Mouse (Mus musculus) heart, embryonic 12.5 days (tissue): ENCODE measurements at regions not wholly inside any gene's neighbourhood (a gene's known extent, or its start where the extent isn't known, plus 50 kb on each side); places are given as distances from the start of the nearest gene placed in this dataset.

Experiments
- ATAC-seq: fragments of 200-750 bp; cut with Nextera tagmentation; 2 replicates; pipeline ENCODE4 v1.8.0; 2017; ENCODE audit warnings: moderate TSS enrichment, moderate library complexity; ENCODE audit not compliant: insufficient number of reproducible peaks, low FRiP score
- H3K27ac ChIP-seq: fragments of 300-500 bp; sonication (generic); 2 replicates; pipeline ENCODE4 v1.5.1; 2016; ENCODE audit warnings: mild to moderate bottlenecking, moderate library complexity; ENCODE audit not compliant: poor library complexity, severe bottlenecking
- H3K27me3 ChIP-seq: fragments of 300-500 bp; sonication (generic); replicated peaks from 2 replicates; pipeline ENCODE4 v1.6.1; 2016; ENCODE audit warnings: mild to moderate bottlenecking, moderate library complexity
- H3K36me3 ChIP-seq: fragments of 300-500 bp; sonication (generic); 2 replicates; pipeline ENCODE4 v1.6.1; 2016; ENCODE audit warnings: mild to moderate bottlenecking, moderate library complexity
- H3K4me1 ChIP-seq: fragments of 300-500 bp; sonication (generic); replicated peaks from 2 replicates; pipeline ENCODE4 v1.6.1; 2016; ENCODE audit warnings: mild to moderate bottlenecking
- H3K4me2 ChIP-seq: fragments of 300-500 bp; sonication (generic); 2 replicates; pipeline ENCODE4 v1.6.1; 2016; ENCODE audit warnings: mild to moderate bottlenecking, moderate library complexity
- H3K4me3 ChIP-seq: fragments of 300-500 bp; sonication (generic); 2 replicates; pipeline ENCODE4 v1.5.1; 2016; ENCODE audit warnings: mild to moderate bottlenecking
- H3K9ac ChIP-seq: fragments of 300-500 bp; sonication (generic); 2 replicates; pipeline ENCODE4 v1.6.1; 2016; ENCODE audit warnings: mild to moderate bottlenecking, moderate library complexity
- H3K9me3 ChIP-seq: fragments of 300-500 bp; sonication (generic); replicated peaks from 2 replicates; pipeline ENCODE4 v1.6.1; 2016; ENCODE audit warnings: mild to moderate bottlenecking, moderate library complexity
- WGBS: fragments of 180-500 bp; shearing (Covaris S2); methylation state at CpG from one replicate; pipeline ENCODE4 v1.1.7; 2016; 5-methylcytosine and 5-hydroxymethylcytosine counted together

GRCm38 (mm10) chr1:57269679-57270354 is 107.6 kb upstream of the 1700066M21Rik start:
- no peak overlapping the region for H3K4me3 ChIP-seq
- H3K9me3 ChIP-seq = no peaks in the 10 kb centered on the region
- ATAC-seq = no peak
- H3K27ac ChIP-seq = no peak overlapping the region
- peaks cover 11% of the 10 kb centered on the region; the same call in 1 of the 2 replicates for H3K4me1 ChIP-seq
- peaks cover 12% of the 10 kb centered on the region; the same call in 1 of the 2 replicates for H3K27me3 ChIP-seq
- no peak overlapping the region for H3K9ac ChIP-seq
- H3K36me3 ChIP-seq = no peaks in the 10 kb centered on the region
- WGBS = 42% methylated on average over 13 of the region's 13 CpGs
- no peak overlapping the region for H3K4me2 ChIP-seq

- Histone ChIP-seq H3K27ac (no peak overlapping the region), H3K36me3 (no peaks in the 10 kb centered on the region), H3K4me3 (no peak overlapping the region), H3K4me2 (no peak overlapping the region), H3K9me3 (no peaks in the 10 kb centered on the region), H3K4me1 (0 out of 2 replicates have a peak, but pooled peaks cover 2% of the 10 kb centered on the region), H3K27me3 (peaks cover 9% of the 10 kb centered on the region; the same call in 1 of the 2 replicates), H3K9ac (no peak overlapping the region)
- no peak for ATAC-seq
- 87% methylated on average over 5 of the region's 5 CpGs for WGBS
Observed at GRCm38 (mm10) chr1:57272593-57272992, 104.8 kb upstream of the 1700066M21Rik start.

DNA sequence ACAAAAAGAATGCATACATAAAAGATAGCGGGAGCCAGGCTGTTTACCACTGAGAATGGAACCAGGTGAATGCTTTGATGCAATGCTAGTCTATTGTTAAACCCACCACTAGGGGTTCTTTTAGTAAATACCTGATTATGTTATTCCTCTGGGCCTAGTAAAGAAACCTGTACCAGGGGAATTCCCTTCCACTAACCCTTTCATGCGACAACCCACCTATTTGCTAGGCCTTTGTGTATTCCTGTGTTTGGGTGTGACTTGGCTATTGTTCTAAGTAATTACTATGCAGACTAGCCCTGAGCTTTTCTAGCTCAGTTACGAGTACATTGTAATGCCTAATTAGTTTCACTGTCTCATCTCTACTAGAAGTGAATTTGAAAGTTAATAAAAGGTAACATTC is 95.9 kb upstream of the 1700066M21Rik start:
- Histone ChIP-seq H3K4me2 (no peak overlapping the region), H3K4me3 (no peak overlapping the region), H3K27me3 (no peaks in the 10 kb centered on the region), H3K36me3 (no peaks in the 10 kb centered on the region), H3K27ac (no peak overlapping the region), H3K4me1 (no peaks in the 10 kb centered on the region), H3K9ac (no peak overlapping the region), H3K9me3 (no peaks in the 10 kb centered on the region)
- no peak for ATAC-seq
- 81% methylated on average over 3 of the region's 3 CpGs for WGBS

GRCm38 (mm10) chr1:57296186-57296585 is 81.2 kb upstream of the 1700066M21Rik start:
- Histone ChIP-seq H3K27ac (no peak overlapping the region), H3K4me2 (no peak overlapping the region), H3K4me1 (no peaks in the 10 kb centered on the region; the same call in 1 of the 2 replicates), H3K36me3 (no peaks in the 10 kb centered on the region), H3K9me3 (no peaks in the 10 kb centered on the region), H3K9ac (no peak overlapping the region), H3K27me3 (no peaks in the 10 kb centered on the region), H3K4me3 (no peak overlapping the region)
- 92% methylated on average over 1 of the region's 1 CpGs for WGBS
- no peak for ATAC-seq

GRCm38 (mm10) chr1:57298557-57298956 is 78.9 kb upstream of the 1700066M21Rik start:
- no peaks in the 10 kb centered on the region for H3K36me3 ChIP-seq
- H3K9me3 ChIP-seq = no peaks in the 10 kb centered on the region
- ATAC-seq = no peak
- no peak overlapping the region for H3K9ac ChIP-seq
- H3K4me1 ChIP-seq = no peaks in the 10 kb centered on the region; the same call in 1 of the 2 replicates
- H3K27me3 ChIP-seq = no peaks in the 10 kb centered on the region
- H3K4me2 ChIP-seq = no peak overlapping the region
- H3K4me3 ChIP-seq = no peak overlapping the region
- no peak overlapping the region for H3K27ac ChIP-seq
- 74% methylated on average over 5 of the region's 5 CpGs for WGBS

- H3K36me3 ChIP-seq = no peaks in the 10 kb centered on the region
- no peaks in the 10 kb centered on the region; the same call in 1 of the 2 replicates for H3K4me1 ChIP-seq
- H3K9ac ChIP-seq = no peak overlapping the region
- no peak overlapping the region for H3K4me2 ChIP-seq
- no peaks in the 10 kb centered on the region for H3K9me3 ChIP-seq
- no peak overlapping the region for H3K4me3 ChIP-seq
- WGBS = 69% methylated on average over 8 of the region's 8 CpGs
- no peak overlapping the region for H3K27ac ChIP-seq
- no peaks in the 10 kb centered on the region for H3K27me3 ChIP-seq
- ATAC-seq = no peak
Observed at GRCm38 (mm10) chr1:57301260-57301979, 76.0 kb upstream of the 1700066M21Rik start.

GRCm38 (mm10) chr1:57301980-57302331 is 75.5 kb upstream of the 1700066M21Rik start:
- no peak overlapping the region for H3K4me2 ChIP-seq
- 87% methylated on average over 6 of the region's 6 CpGs for WGBS
- H3K27ac ChIP-seq = no peak overlapping the region
- H3K9ac ChIP-seq = no peak overlapping the region
- no peak for ATAC-seq
- no peaks in the 10 kb centered on the region for H3K27me3 ChIP-seq
- H3K9me3 ChIP-seq = no peaks in the 10 kb centered on the region
- H3K4me1 ChIP-seq = no peaks in the 10 kb centered on the region
- H3K36me3 ChIP-seq = no peaks in the 10 kb centered on the region
- no peak overlapping the region for H3K4me3 ChIP-seq

DNA sequence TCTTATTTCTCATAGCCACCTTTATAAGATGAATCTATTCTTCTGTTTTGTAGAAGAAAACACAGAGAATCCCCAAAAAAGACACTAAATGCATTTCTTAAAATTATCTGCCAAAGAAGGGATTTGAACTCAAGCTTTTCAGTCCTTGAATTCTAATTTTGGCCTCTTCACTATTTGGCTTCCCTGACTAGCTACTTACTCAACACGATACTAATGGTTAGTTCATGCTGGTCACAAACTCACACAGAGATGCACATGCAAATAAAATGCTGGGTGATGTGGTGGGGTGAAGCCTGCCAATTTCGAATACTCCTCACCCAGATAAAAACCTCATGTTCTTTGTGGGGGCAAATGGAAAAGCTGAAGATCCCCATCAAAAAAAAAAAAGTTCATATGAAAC is 72.7 kb upstream of the 1700066M21Rik start:
- H3K27me3 ChIP-seq = no peaks in the 10 kb centered on the region
- no peak overlapping the region for H3K4me3 ChIP-seq
- 74% methylated on average over 2 of the region's 2 CpGs for WGBS
- no peak for ATAC-seq
- no peak overlapping the region for H3K4me2 ChIP-seq
- H3K36me3 ChIP-seq = no peaks in the 10 kb centered on the region
- H3K9me3 ChIP-seq = no peaks in the 10 kb centered on the region
- H3K4me1 ChIP-seq = no peaks in the 10 kb centered on the region
- H3K27ac ChIP-seq = no peak overlapping the region
- H3K9ac ChIP-seq = no peak overlapping the region

- Histone ChIP-seq H3K27ac (no peak overlapping the region), H3K9me3 (peaks cover 2% of the 10 kb centered on the region; the same call in 1 of the 2 replicates), H3K4me3 (no peak overlapping the region), H3K9ac (no peak overlapping the region), H3K4me2 (no peak overlapping the region), H3K4me1 (no peaks in the 10 kb centered on the region), H3K27me3 (no peaks in the 10 kb centered on the region; the same call in 1 of the 2 replicates), H3K36me3 (no peaks in the 10 kb centered on the region)
- WGBS = 78% methylated on average over 2 of the region's 2 CpGs
- no peak for ATAC-seq
Observed at GRCm38 (mm10) chr1:57322535-57322934, 54.9 kb upstream of the 1700066M21Rik start.

DNA sequence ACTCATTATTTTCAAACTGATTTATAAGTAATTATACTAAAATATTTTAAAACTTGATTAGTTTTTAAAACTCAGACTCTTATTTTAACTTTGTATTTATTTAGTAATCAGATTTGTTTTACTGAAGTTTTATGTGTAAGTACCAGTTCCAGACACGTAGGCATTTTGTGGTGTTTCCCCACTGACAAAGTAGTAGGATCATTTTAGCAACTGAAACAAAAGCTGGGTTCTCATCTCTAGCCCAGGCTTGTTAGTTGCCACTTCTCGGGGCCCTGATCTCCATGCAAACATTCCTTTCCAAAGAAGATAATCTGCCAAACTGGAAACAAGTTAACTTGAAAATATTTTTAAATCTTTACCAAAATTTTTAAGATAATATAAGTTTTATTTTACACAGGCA is 54.3 kb upstream of the 1700066M21Rik start:
- WGBS = 72% methylated on average over 2 of the region's 2 CpGs
- no peak overlapping the region for H3K4me2 ChIP-seq
- no peaks in the 10 kb centered on the region; the same call in 1 of the 2 replicates for H3K9me3 ChIP-seq
- H3K27ac ChIP-seq = no peak overlapping the region
- no peaks in the 10 kb centered on the region; the same call in 1 of the 2 replicates for H3K27me3 ChIP-seq
- no peaks in the 10 kb centered on the region for H3K36me3 ChIP-seq
- H3K4me3 ChIP-seq = no peak overlapping the region
- H3K4me1 ChIP-seq = no peaks in the 10 kb centered on the region
- H3K9ac ChIP-seq = no peak overlapping the region
- no peak for ATAC-seq

DNA sequence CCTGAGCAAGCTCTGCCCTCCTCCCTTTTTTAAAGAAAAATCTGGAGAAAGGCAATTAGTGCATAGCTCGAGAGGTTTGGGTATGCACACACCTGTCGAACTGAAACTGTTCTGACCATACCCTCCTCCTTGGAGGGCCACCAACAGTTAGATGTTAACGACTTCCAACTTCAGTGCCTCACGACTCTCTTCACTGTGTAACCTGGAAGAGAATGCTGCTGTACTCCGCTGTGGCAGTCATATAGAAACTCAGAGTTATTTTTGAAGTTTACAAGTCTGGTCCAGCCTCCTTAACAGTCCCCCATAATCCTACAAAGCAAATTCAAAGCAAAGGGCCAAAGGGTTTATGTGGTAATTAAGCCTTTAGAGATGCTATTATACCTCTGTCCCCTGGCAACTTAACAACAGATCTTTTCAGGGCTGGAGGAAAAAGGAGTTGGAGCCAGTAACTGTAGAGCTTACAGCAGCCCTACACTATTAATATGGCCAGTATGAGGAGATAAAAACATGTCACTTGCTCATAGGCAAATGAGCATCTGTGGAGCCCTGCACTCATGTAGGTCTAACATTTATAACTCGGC is 51.7 kb upstream of the 1700066M21Rik start:
- no peaks in the 10 kb centered on the region; the same call in 1 of the 2 replicates for H3K27me3 ChIP-seq
- no peaks in the 10 kb centered on the region for H3K4me1 ChIP-seq
- H3K27ac ChIP-seq = no peak overlapping the region
- ATAC-seq = no peak
- no peak overlapping the region for H3K4me3 ChIP-seq
- no peaks in the 10 kb centered on the region for H3K9me3 ChIP-seq
- H3K4me2 ChIP-seq = no peak overlapping the region
- H3K9ac ChIP-seq = no peak overlapping the region
- 74% methylated on average over 6 of the region's 6 CpGs for WGBS
- H3K36me3 ChIP-seq = no peaks in the 10 kb centered on the region
